Mouse (Mus musculus) liver, embryonic 14.5 days (tissue): ENCODE measurements around the gene Fam8a1. TPM values are rescaled to one million over a fixed set of nuclear protein-coding genes. Genes with fewer than 3 reads are reported as not detected.

Source experiments
- ATAC-seq: fragments of 200-750 bp; cut with Nextera tagmentation; 2 replicates; pipeline ENCODE4 v1.8.0; 2017; ENCODE audit warnings: moderate number of reproducible peaks, mild to moderate bottlenecking, moderate library complexity; ENCODE audit not compliant: insufficient read depth
- DNase-seq, 3 experiments: peaks; one replicate each; pipeline ENCODE4 v3.0.0-alpha.2; 2012 to 2013; ENCODE audit warnings: low read depth in 3 of 3, low spot score in 3 of 3
- H3K27ac ChIP-seq: fragments of 300-500 bp; sonication (generic); 2 replicates; pipeline ENCODE4 v1.5.1; 2014; ENCODE audit warnings: moderate library complexity, mild to moderate bottlenecking, control low read depth, inconsistent platforms
- H3K27me3 ChIP-seq: fragments of 300-500 bp; sonication (generic); 2 replicates; pipeline ENCODE4 v1.6.1; 2014; ENCODE audit warnings: mild to moderate bottlenecking, low read length, moderate library complexity; ENCODE audit not compliant: control insufficient read depth, insufficient read depth
- H3K36me3 ChIP-seq: fragments of 300-500 bp; sonication (generic); replicated peaks from 2 replicates; pipeline ENCODE4 v1.6.1; 2014; ENCODE audit warnings: low read depth; ENCODE audit not compliant: control insufficient read depth, insufficient read depth
- H3K4me1 ChIP-seq, 2 experiments: fragments of 200-500 bp in 1 of 2; fragments of 300-500 bp in 1 of 2; sonication (generic) in 1 of 2; replicated peaks; 2 replicates each; pipeline ENCODE4 v1.6.1; 2012 to 2014; ENCODE audit warnings: antibody characterized with exemption in 1 of 2, inconsistent platforms in 1 of 2, low read length in 1 of 2; ENCODE audit not compliant: control insufficient read depth in 2 of 2, insufficient read depth in 2 of 2
- H3K4me2 ChIP-seq: fragments of 300-500 bp; sonication (generic); 2 replicates; pipeline ENCODE4 v1.6.1; 2014; ENCODE audit warnings: low read depth, mild to moderate bottlenecking, control low read depth, moderate library complexity
- H3K4me3 ChIP-seq, 2 experiments: fragments of 200-500 bp in 1 of 2; fragments of 300-500 bp in 1 of 2; sonication (generic) in 1 of 2; 2 replicates each; pipeline ENCODE4 v1.5.1; 2012 to 2014; ENCODE audit warnings: low read depth in 2 of 2, low read length in 2 of 2, mild to moderate bottlenecking in 2 of 2, control low read depth in 1 of 2, inconsistent platforms in 1 of 2, moderate library complexity in 1 of 2; ENCODE audit not compliant: insufficient read depth in 1 of 2
- H3K9ac ChIP-seq: fragments of 300-500 bp; sonication (generic); replicated peaks from 2 replicates; pipeline ENCODE4 v1.6.1; 2014; ENCODE audit warnings: mild to moderate bottlenecking, control low read depth, moderate library complexity
- H3K9me3 ChIP-seq: fragments of 300-500 bp; sonication (generic); 2 replicates; pipeline ENCODE4 v1.6.1; 2016; ENCODE audit warnings: low read length, mixed read lengths; ENCODE audit not compliant: control insufficient read depth
- CTCF ChIP-seq: IDR thresholded peaks from 2 replicates; pipeline ENCODE4 v1.5.1; 2016; ENCODE audit warnings: antibody characterized with exemption, low read depth, control low read depth
- EP300 ChIP-seq: IDR thresholded peaks from 2 replicates; pipeline ENCODE4 v1.6.1; 2016; ENCODE audit warnings: antibody characterized with exemption, low read depth
- WGBS: fragments of 180-500 bp; shearing (Covaris S2); extraction: QIAGEN DNeasy Blood & Tissue Kit; methylation state at CpG from one replicate; pipeline ENCODE4 v1.1.7; 2014; ENCODE audit not compliant: insufficient replicate concordance; 5-methylcytosine and 5-hydroxymethylcytosine counted together
- polyA plus RNA-seq, 2 experiments: library from polyadenylated mRNA; depleted of rRNA in 1 of 2; stranded (reverse) in 1 of 2; unstranded in 1 of 2; fragments of >200 nt; fragmentation: Nextera tagmentation in 1 of 2; extraction: Ambion mirVana in 1 of 2; gene quantifications; 2 replicates each; pipeline versions ENCODE4 v1.2.1 to v1.2.3; 2012 to 2014

Fam8a1 gene
- polyA plus RNA-seq, 2 experiments: 2.6 to 7.7 TPM

DNA sequence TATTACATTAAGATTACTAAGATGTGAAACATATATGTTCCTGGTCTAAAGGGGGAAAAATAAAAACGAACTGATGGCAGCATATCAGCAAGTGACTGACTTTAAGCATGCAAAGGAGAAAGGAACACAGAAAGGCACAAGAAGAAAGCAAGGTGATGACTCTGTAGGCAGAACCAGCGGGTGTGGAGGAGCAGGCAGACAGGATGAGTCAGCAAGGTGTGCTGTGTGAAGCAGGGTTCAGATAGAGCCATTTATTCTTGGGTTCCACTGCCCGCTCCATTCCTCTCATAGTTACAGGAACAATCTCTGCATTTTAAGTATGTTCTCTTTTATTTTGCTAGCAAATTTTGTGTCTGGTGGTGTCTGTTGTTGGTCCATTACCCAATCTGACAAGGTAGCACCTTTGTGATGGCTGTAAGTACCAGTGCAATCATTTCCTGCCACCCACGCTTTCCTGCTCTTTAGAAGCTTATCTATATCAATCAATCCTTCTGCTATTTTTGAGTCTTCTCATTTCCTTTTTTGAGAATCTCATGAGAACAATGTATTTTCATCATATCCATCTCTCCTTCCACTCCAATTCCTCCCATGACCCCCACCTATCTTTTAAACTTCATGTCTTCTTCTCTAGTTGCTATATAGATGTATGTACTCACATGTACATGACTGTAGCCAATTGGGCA is 21.4 kb downstream of the Fam8a1 start:
- ATAC-seq (no peak), DNase-seq (no peak)
- peaks cover 72% of the 10 kb centered on the region for H3K36me3 ChIP-seq
- no peaks in the 10 kb centered on the region for H3K9me3 ChIP-seq
- H3K27me3 ChIP-seq: no peaks in the 10 kb centered on the region
- no peak overlapping the region for H3K4me3 ChIP-seq
- 71% methylated on average over 4 of the region's 4 CpGs for WGBS
- H3K9ac ChIP-seq: no peak overlapping the region
- no peaks in the 10 kb centered on the region for H3K4me1 ChIP-seq
- no peak overlapping the region for H3K27ac ChIP-seq
- TF ChIP-seq CTCF (no peak), EP300 (no peak)
- H3K4me2 ChIP-seq: no peak overlapping the region

DNA sequence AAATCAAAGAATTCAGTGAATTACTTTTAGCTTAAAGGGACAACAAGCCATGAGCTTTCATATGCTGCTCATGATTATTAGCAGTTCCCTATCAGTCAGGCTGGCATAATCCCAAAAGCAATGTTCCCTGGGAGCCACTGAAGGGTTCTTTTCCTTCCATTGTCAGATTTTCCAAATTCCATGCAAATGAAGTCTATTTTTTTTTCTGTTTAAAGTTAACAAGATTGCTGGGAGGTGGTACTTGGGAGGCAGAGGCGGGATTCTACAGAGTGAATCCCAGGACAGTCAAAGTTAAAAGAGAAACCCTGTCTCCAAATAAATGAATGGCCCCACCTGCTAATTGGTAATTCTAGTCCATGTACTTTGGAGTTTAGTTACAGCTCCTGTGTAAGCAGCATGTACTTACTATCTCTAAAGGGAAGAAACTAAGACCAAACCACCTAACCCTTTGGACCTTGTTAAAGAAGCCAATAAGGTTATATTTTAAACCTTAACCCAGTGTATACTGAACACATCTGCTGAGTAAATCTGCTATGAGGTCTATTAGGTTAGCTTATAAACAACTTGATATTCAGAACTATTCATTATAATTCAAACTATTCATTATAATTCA is 26.1 kb downstream of the Fam8a1 start:
- WGBS: 93% methylated on average over 1 of the region's 1 CpGs
- ATAC-seq: no peak
- Histone ChIP-seq H3K9me3 (no peaks in the 10 kb centered on the region), H3K4me3 (no peak overlapping the region), H3K4me1 (no peaks in the 10 kb centered on the region), H3K9ac (no peak overlapping the region), H3K27me3 (no peaks in the 10 kb centered on the region), H3K36me3 (peaks cover 53% of the 10 kb centered on the region), H3K4me2 (no peak overlapping the region), H3K27ac (no peak overlapping the region)
- DNase-seq: no peak
- TF ChIP-seq EP300 (no peak), CTCF (no peak)

DNA sequence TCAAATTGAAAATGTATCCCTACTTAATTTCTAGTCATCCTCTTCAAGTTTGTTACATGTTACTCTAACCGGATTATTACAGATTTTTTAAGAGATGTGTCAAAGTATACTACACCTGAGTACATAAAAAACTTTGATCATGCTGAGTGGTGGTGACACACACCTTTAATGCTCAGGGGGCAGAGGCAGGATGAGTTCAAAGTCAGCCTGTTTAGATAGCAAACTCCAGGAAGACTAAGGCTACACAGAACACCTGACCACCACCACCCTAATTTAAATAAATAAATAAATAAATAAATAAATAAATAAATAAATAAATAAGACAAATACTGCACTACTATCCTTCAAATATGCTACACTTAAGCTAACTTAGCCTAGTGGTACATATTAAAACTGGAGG is 26.6 kb downstream of the Fam8a1 start:
- H3K4me1 ChIP-seq: no peaks in the 10 kb centered on the region
- TF ChIP-seq EP300: no peak
- no peak for TF ChIP-seq CTCF
- peaks cover 51% of the 10 kb centered on the region for H3K36me3 ChIP-seq
- H3K4me3 ChIP-seq: no peak overlapping the region
- ATAC-seq: no peak
- H3K27me3 ChIP-seq: no peaks in the 10 kb centered on the region
- H3K9ac ChIP-seq: no peak overlapping the region
- WGBS: 79% methylated on average over 1 of the region's 1 CpGs
- no peaks in the 10 kb centered on the region for H3K9me3 ChIP-seq
- DNase-seq: no peak
- H3K27ac ChIP-seq: no peak overlapping the region
- no peak overlapping the region for H3K4me2 ChIP-seq

DNA sequence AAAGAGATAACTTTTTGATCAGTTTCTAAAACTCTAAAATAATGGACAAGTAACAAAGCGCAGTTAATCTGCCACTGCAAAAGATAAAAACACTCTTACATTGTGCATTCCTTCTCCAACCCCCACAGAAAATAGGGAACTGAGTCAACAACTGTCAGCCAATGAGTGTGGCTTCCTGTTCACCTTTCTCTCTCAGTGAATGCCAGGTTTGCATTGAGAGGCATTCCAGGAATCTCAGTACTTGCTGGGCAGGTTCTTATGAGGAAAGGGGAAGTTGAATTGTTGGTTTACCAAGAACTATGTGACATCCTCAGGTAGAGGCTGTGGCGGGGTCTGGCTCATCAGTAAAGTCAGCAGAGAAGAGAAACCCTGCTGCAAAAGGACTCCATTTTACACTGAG is 27.5 kb downstream of the Fam8a1 start:
- Histone ChIP-seq H3K9me3 (no peaks in the 10 kb centered on the region), H3K27me3 (no peaks in the 10 kb centered on the region), H3K36me3 (peaks cover 53% of the 10 kb centered on the region), H3K9ac (no peak overlapping the region), H3K27ac (no peak overlapping the region), H3K4me3 (no peak overlapping the region), H3K4me1 (no peaks in the 10 kb centered on the region), H3K4me2 (no peak overlapping the region)
- DNase-seq (no peak), ATAC-seq (no peak)
- 80% methylated on average over 2 of the region's 2 CpGs for WGBS
- no peak for TF ChIP-seq CTCF
- no peak for TF ChIP-seq EP300

DNA sequence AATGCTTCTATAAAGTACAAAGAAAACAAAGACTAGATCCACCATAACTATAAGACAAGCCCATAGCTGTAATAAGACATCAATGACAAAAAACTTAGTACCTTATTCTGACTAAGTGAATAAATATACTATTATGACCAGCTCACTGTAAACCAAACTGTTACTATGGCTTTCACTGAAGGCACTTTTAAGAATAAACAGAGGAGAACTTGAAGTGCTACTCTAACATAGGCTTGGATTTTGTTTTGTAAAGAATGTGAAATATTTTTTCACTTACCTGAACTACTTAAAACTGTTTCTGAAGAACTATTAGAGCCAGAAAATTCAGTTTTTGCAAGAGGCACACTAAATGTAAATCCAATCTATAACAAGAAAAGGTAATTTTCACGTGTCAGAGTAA is 30.1 kb downstream of the Fam8a1 start:
- DNase-seq (no peak), ATAC-seq (no peak)
- Histone ChIP-seq H3K4me2 (no peak overlapping the region), H3K4me1 (no peaks in the 10 kb centered on the region), H3K36me3 (peaks cover 53% of the 10 kb centered on the region), H3K9me3 (no peaks in the 10 kb centered on the region), H3K27ac (no peak overlapping the region), H3K9ac (no peak overlapping the region), H3K27me3 (no peaks in the 10 kb centered on the region), H3K4me3 (no peak overlapping the region)
- WGBS: 85% methylated on average over 1 of the region's 1 CpGs
- TF ChIP-seq EP300: no peak
- TF ChIP-seq CTCF: no peak
